Mouse (Mus musculus): ENCODE measurements around the gene Olfr20. TPM values are rescaled to one million over a fixed set of nuclear protein-coding genes. Genes with fewer than 3 reads are reported as not detected.

Gene Olfr20
- not detected in 2 replicates for polyA plus RNA-seq (2021; fragmentation: Nextera tagmentation)
- long read RNA-seq, experiment 1: 0 reads
- long read RNA-seq, experiment 2: 0 reads

GRCm38 (mm10) chr11:73350483-73350882, at the start of gene Olfr20:
Gene Olfr20 (plus strand): TSS chr11:73350783.

GRCm38 (mm10) chr11:73329442-73329841, 21.1 kb upstream of the Olfr20 start, which contains the start of the genes Aspa, Gm49340 and Spata22:
Gene Aspa (minus strand): TSS chr11:73329596.
Gene Gm49340 (plus strand): TSS chr11:73329741.
Gene Spata22 (plus strand): TSS chr11:73329741.

GRCm38 (mm10) chr11:73370946-73371345, 20.4 kb downstream of the Olfr20 start, which contains the start of gene Olfr376:
Gene Olfr376 (plus strand): TSS chr11:73371246.

GRCm38 (mm10) chr11:73399514-73399913, 48.9 kb downstream of the Olfr20 start, which contains the start of gene Olfr1:
Gene Olfr1 (minus strand): TSS chr11:73399614.

Other genes starting within 250 kb of the Olfr20 start
- gene Haspin, start 212.5 kb upstream of the Olfr20 start, polyA plus RNA-seq (2021; fragmentation: Nextera tagmentation): 0.06 TPM in 2 replicates
- 0.84 and 1.1 TPM in 2 replicates for gene P2rx5, start 190.4 kb upstream of the Olfr20 start, polyA plus RNA-seq (2021; fragmentation: Nextera tagmentation)
- 79.0 and 81.6 TPM in 2 replicates for gene Emc6, start 173.7 kb upstream of the Olfr20 start, polyA plus RNA-seq (2021; fragmentation: Nextera tagmentation)
- 11.8 and 15.9 TPM in 2 replicates for gene Tax1bp3, start 173.7 kb upstream of the Olfr20 start, polyA plus RNA-seq (2021; fragmentation: Nextera tagmentation)
- 4.2 and 4.3 TPM in 2 replicates for gene Ctns, start 151.7 kb upstream of the Olfr20 start, polyA plus RNA-seq (2021; fragmentation: Nextera tagmentation)
- 1.3 and 2.0 TPM in 2 replicates for gene Shpk, start 151.3 kb upstream of the Olfr20 start, polyA plus RNA-seq (2021; fragmentation: Nextera tagmentation)
- not detected in 2 replicates for gene Trpv1, start 116.5 kb upstream of the Olfr20 start, polyA plus RNA-seq (2021; fragmentation: Nextera tagmentation)
- 0.04 and 0.16 TPM in 2 replicates for gene Trpv3, start 83.4 kb upstream of the Olfr20 start, polyA plus RNA-seq (2021; fragmentation: Nextera tagmentation)
- 22.3 and 23.1 TPM in 2 replicates for gene Aspa, start 21.2 kb upstream of the Olfr20 start, polyA plus RNA-seq (2021; fragmentation: Nextera tagmentation)
- not detected in 2 replicates for gene Gm49340, start 21.0 kb upstream of the Olfr20 start, polyA plus RNA-seq (2021; fragmentation: Nextera tagmentation)
- not detected in 2 replicates for gene Spata22, start 21.0 kb upstream of the Olfr20 start, polyA plus RNA-seq (2021; fragmentation: Nextera tagmentation)
- gene Olfr376, start 20.5 kb downstream of the Olfr20 start, polyA plus RNA-seq (2021; fragmentation: Nextera tagmentation): not detected in 2 replicates
- not detected in 2 replicates for gene Olfr1, start 48.8 kb downstream of the Olfr20 start, polyA plus RNA-seq (2021; fragmentation: Nextera tagmentation)
- gene Olfr378, start 77.7 kb downstream of the Olfr20 start, polyA plus RNA-seq (2021; fragmentation: Nextera tagmentation): not detected in 2 replicates
- gene Olfr380, start 106.7 kb downstream of the Olfr20 start, polyA plus RNA-seq (2021; fragmentation: Nextera tagmentation): not detected in 2 replicates
- gene Olfr381, start 140.8 kb downstream of the Olfr20 start, polyA plus RNA-seq (2021; fragmentation: Nextera tagmentation): not detected in 2 replicates
- not detected in 2 replicates for gene Olfr382, start 166.4 kb downstream of the Olfr20 start, polyA plus RNA-seq (2021; fragmentation: Nextera tagmentation)
- gene Olfr385, start 242.2 kb downstream of the Olfr20 start, polyA plus RNA-seq (2021; fragmentation: Nextera tagmentation): not detected in 2 replicates
- not detected in 2 replicates for gene Olfr384, start 247.8 kb downstream of the Olfr20 start, polyA plus RNA-seq (2021; fragmentation: Nextera tagmentation)